Mouse (Mus musculus): ENCODE data around the gene Usp28. TPM values are rescaled to one million over a fixed set of nuclear protein-coding genes. Genes with fewer than 3 reads are reported as not detected.
"Not testable (repeated sequence)": the region's sequence is repeated elsewhere in the genome, so short reads cannot be mapped to it uniquely, and the experiment has no call there.

Gene Usp28
- polyA plus RNA-seq, 1 experiment from 2014 or later = 99.1 TPM

GRCm38 (mm10) chr9:48983801-48984200, 1.4 kb upstream of the Usp28 start:
- H3K4me2 ChIP-seq; H3K9ac ChIP-seq; H3K27me3 ChIP-seq; H3K36me3 ChIP-seq; H3K9me3 ChIP-seq (replicated peaks); ATAC-seq (replicated peaks; ENCODE audit: insufficient number of reproducible peaks, insufficient read depth, low FRiP score, low read depth); H3K4me3 ChIP-seq: not testable (repeated sequence)
- Histone ChIP-seq H3K4me1 (replicated peaks) (peaks cover 28% of the 10 kb centered on the region), H3K27ac (0 out of 2 replicates have a peak overlapping the region, but pooled peaks have one; percentile 90)
- 97% methylated on average over 6 of the region's 6 CpGs for WGBS

DNA sequence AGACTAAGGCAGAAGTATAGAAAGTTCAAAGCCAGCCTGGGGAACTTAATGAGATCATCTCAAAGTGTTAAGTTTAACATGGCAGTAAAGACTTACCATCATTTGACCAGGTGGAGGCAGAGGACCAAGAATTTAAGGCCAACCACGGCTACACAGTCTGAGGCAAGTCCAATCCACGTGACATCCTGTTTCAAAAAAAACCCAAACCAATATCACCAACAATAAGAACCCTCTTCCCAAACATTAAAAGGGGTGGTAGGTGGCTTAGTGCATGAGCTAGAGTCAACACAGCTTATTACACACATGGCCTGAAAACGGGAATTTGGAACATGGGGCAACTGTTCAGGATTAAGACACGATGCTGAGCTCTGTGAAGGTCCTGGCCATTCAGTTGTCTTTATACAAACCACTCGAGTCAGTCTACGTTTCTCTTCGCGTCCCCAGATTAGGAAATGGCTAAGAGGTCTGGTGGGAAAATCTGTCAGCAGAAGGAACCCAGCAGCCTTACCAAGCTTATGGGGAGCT, 793 bp upstream of the Usp28 start:
- Histone ChIP-seq H3K4me2 (peak overlapping the region; percentile 72), H3K4me3 (peak overlapping the region; percentile 95), H3K9ac (peak overlapping the region; percentile 65), H3K4me1 (replicated peaks) (peaks cover 29% of the 10 kb centered on the region), H3K27ac (peak overlapping the region; percentile 90), H3K27me3 (no peaks in the 10 kb centered on the region), H3K36me3 (no peaks in the 10 kb centered on the region), H3K9me3 (replicated peaks) (no peaks in the 10 kb centered on the region)
- no peak for ATAC-seq (replicated peaks; ENCODE audit: insufficient number of reproducible peaks, insufficient read depth, low FRiP score, low read depth)
- WGBS = 19% methylated on average over 8 of the region's 8 CpGs

DNA sequence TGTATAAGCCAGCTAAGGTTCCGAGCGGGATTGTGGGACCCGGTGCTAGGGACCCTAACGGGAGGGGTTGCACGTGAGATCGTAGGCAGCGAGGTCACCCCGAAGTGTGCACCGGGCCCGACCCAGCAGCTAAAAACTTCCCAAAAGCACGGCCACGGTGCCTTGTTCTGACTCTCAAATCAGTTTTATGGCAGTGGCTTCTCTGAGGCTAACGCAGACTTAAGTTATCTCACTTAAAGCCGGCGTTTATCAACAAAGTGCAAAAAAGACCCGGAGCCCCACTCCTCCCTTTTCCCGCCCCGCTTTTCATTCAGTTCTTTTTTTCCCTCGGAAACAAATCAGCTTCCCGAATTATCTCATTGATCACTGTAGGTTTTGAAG, 523 bp downstream of the Usp28 start:
- Histone ChIP-seq H3K4me3 (peak overlapping the region; percentile 95), H3K4me2 (peak overlapping the region; percentile 72), H3K4me1 (replicated peaks) (peaks cover 29% of the 10 kb centered on the region), H3K27me3 (no peaks in the 10 kb centered on the region), H3K9ac (peak overlapping the region; percentile 97), H3K9me3 (replicated peaks) (no peaks in the 10 kb centered on the region), H3K27ac (peak overlapping the region; percentile 93), H3K36me3 (no peaks in the 10 kb centered on the region)
- WGBS = under 1% methylated on average over 20 of the region's 20 CpGs
- ATAC-seq (replicated peaks; ENCODE audit: insufficient number of reproducible peaks, insufficient read depth, low FRiP score, low read depth) = no peak

GRCm38 (mm10) chr9:48986616-48987141, 1.5 kb downstream of the Usp28 start:
- H3K27me3 ChIP-seq = no peaks in the 10 kb centered on the region
- H3K4me1 ChIP-seq (replicated peaks) = peaks cover 31% of the 10 kb centered on the region
- H3K27ac ChIP-seq = peak overlapping the region; percentile 93
- peak; percentile 25; the same call in 1 of the 2 replicates for ATAC-seq (replicated peaks; ENCODE audit: insufficient number of reproducible peaks, insufficient read depth, low FRiP score, low read depth)
- H3K4me3 ChIP-seq = peak overlapping the region; percentile 95
- 15% methylated on average over 7 of the region's 7 CpGs for WGBS
- peak overlapping the region; percentile 49; the same call in 1 of the 2 replicates for H3K9ac ChIP-seq
- H3K9me3 ChIP-seq (replicated peaks) = no peaks in the 10 kb centered on the region
- no peaks in the 10 kb centered on the region for H3K36me3 ChIP-seq
- H3K4me2 ChIP-seq = peak overlapping the region; percentile 72

DNA sequence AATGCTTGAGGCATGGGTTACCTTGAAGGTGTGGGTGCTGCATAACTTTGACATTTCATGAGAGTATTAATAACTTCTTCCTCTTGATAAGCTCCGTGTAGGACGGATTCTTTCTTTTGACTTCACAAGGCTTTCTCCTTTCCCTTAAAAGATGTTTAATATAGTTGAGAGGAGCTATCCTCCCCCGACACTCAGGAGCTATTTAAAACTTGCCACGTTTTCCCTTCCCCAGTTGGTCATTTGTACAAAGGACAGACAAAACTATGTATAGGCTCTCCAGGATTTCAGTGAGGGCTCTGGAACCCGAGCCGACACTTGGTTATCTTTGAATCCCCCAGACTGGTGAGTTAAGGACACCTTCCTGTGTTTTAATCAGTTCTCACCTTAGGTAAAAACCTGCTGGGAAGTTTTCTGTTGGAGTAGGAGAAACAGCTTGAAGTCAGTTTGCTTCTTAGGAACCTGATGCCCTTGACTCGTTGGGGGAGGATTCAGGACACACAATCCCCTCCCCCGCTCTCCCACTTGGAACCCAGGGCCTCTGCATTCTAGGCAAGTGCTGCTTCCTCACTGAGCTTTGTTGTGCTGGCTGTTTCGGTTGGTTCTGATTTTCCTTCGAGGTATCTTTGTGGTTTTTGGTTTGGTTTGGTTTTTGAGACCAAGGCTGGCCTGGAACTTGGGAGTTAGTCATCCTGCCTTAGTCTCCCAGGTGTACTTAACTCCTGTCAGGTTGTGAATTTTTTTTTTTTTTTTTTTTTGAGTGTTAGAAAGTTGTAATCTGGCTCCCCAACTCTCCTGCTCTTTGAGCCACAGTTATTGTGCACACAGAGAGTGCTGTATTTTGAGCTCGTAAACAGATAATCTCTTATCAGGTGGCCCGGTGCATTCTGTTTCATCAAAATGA, 2.3 kb downstream of the Usp28 start:
- Histone ChIP-seq H3K4me3 (peak overlapping the region; percentile 95), H3K9me3 (replicated peaks) (no peaks in the 10 kb centered on the region), H3K27ac (peak overlapping the region; percentile 93), H3K4me2 (peak overlapping the region; percentile 72), H3K4me1 (replicated peaks) (peaks cover 31% of the 10 kb centered on the region), H3K27me3 (no peaks in the 10 kb centered on the region), H3K9ac (peak overlapping the region; percentile 49), H3K36me3 (no peaks in the 10 kb centered on the region)
- 17% methylated on average over 12 of the region's 12 CpGs for WGBS
- no peak for ATAC-seq (replicated peaks; ENCODE audit: insufficient number of reproducible peaks, insufficient read depth, low FRiP score, low read depth)

DNA sequence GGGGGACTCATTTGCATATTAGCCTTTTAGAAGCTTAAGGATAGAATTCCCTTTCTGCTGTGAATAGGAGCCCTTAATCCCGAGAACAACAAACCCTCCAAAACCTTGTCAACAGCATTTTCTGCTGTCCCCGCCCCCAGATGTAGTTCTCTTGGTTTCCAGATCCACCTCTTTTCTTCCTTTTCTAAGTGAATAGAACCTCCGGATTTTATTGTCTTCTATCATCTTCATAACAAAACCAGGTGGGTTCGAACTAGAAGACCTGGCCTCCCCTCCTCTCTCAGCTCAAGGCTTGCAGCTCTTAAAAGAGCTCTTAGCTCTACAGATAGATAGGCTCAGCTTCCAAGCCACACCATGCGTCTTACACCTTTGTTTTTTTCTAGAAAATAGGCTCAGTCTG, 6.5 kb downstream of the Usp28 start:
- 74% methylated on average over 5 of the region's 5 CpGs for WGBS
- Histone ChIP-seq H3K9me3 (replicated peaks) (no peaks in the 10 kb centered on the region), H3K27ac (no peak overlapping the region), H3K4me3 (no peak overlapping the region), H3K4me2 (no peak overlapping the region), H3K9ac (no peak overlapping the region), H3K4me1 (replicated peaks) (peaks cover 45% of the 10 kb centered on the region), H3K27me3 (no peaks in the 10 kb centered on the region), H3K36me3 (no peaks in the 10 kb centered on the region)
- ATAC-seq (replicated peaks; ENCODE audit: insufficient number of reproducible peaks, insufficient read depth, low FRiP score, low read depth) = no peak

DNA sequence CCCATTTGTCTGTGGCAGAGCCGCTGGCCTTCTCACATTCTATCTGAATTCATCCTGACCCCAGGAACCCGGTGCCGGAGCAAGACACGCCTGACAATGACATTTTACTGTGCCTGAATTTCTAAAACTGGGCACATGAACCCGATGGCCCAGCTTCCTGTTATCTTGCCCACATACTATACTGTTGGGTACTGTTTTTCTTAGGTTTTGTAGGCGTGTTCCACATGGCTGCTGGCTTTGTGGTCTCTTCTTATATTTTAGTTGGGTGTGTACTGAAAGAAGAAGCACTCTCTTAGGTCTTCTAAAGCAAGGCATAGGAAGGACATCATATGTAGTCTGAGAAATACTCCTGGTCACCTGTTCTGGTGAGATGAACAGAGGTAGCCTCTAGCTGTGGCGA, 9.6 kb downstream of the Usp28 start:
- no peak overlapping the region for H3K9ac ChIP-seq
- no peak overlapping the region for H3K4me2 ChIP-seq
- no peak for ATAC-seq (replicated peaks; ENCODE audit: insufficient number of reproducible peaks, insufficient read depth, low FRiP score, low read depth)
- H3K4me3 ChIP-seq = no peak overlapping the region
- H3K9me3 ChIP-seq (replicated peaks) = no peaks in the 10 kb centered on the region
- WGBS = 88% methylated on average over 7 of the region's 7 CpGs
- H3K36me3 ChIP-seq = no peaks in the 10 kb centered on the region
- no peak overlapping the region for H3K27ac ChIP-seq
- peaks cover 36% of the 10 kb centered on the region for H3K4me1 ChIP-seq (replicated peaks)
- no peaks in the 10 kb centered on the region for H3K27me3 ChIP-seq

DNA sequence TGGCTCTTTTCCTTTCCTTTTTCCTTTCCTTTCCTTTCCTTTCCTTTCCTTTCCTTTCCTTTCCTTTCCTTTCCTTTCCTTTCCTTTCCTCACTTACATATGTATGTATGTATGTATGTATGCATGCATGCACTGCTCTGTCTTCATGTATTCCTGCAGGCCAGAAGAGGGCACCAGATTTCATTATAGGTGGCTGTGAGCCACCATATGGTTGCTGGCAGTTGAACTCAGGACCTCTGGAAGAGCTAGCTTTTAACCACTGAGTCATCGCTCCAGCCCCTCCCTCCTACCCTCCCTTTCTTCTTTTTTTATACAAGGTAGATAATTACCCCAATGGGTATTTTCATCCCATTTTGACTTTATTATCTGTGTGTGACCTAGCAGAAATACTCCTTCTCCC, 10.6 kb downstream of the Usp28 start:
- Histone ChIP-seq H3K4me3 (no peak overlapping the region), H3K4me1 (replicated peaks) (peaks cover 34% of the 10 kb centered on the region), H3K36me3 (peaks cover 6% of the 10 kb centered on the region; the same call in 1 of the 2 replicates), H3K27me3 (no peaks in the 10 kb centered on the region), H3K9me3 (replicated peaks) (no peaks in the 10 kb centered on the region), H3K9ac (no peak overlapping the region), H3K27ac (no peak overlapping the region), H3K4me2 (no peak overlapping the region)
- 87% methylated on average over 1 of the region's 1 CpGs for whole genome bisulfite sequencing
- ATAC-seq (replicated peaks; ENCODE audit: insufficient number of reproducible peaks, insufficient read depth, low FRiP score, low read depth) = no peak

DNA sequence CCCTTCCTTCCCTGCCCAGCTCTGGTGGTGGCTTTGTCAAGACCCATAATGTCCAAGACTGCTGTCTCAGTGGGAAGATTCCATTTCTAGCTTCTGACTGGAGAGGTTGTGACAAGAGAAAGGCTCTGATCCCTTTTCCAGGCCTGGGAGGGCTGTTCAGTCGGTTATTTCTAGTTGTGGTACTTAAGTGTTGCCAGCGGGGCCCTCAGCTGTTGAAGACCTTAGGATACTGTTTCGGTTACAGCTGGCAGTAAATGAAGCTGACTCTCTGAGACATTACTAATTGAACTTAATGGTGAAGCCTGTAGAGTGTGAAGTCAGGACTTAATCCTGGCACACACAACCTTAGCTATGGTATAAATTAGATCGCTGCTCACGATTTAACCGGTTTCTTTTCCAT, 14.1 kb downstream of the Usp28 start:
- Histone ChIP-seq H3K27ac (peak overlapping the region; percentile 61), H3K27me3 (no peaks in the 10 kb centered on the region), H3K4me3 (no peak overlapping the region), H3K9ac (no peak overlapping the region), H3K36me3 (peaks cover 37% of the 10 kb centered on the region), H3K9me3 (replicated peaks) (no peaks in the 10 kb centered on the region), H3K4me2 (no peak overlapping the region), H3K4me1 (replicated peaks) (peaks cover 13% of the 10 kb centered on the region)
- WGBS = 68% methylated on average over 6 of the region's 6 CpGs
- no peak for ATAC-seq (replicated peaks; ENCODE audit: insufficient number of reproducible peaks, insufficient read depth, low FRiP score, low read depth)

- H3K4me2 ChIP-seq = no peak overlapping the region
- no peaks in the 10 kb centered on the region for H3K4me1 ChIP-seq (replicated peaks)
- no peaks in the 10 kb centered on the region for H3K27me3 ChIP-seq
- H3K36me3 ChIP-seq = peaks cover 85% of the 10 kb centered on the region
- WGBS = 85% methylated on average over 7 of the region's 7 CpGs
- ATAC-seq (replicated peaks; ENCODE audit: insufficient number of reproducible peaks, insufficient read depth, low FRiP score, low read depth) = no peak
- no peak overlapping the region for H3K27ac ChIP-seq
- no peak overlapping the region for H3K4me3 ChIP-seq
- no peaks in the 10 kb centered on the region for H3K9me3 ChIP-seq (replicated peaks)
- H3K9ac ChIP-seq = no peak overlapping the region
These were observed 30.6 kb downstream of the Usp28 start for GRCm38 (mm10) chr9:49015824-49016223.

DNA sequence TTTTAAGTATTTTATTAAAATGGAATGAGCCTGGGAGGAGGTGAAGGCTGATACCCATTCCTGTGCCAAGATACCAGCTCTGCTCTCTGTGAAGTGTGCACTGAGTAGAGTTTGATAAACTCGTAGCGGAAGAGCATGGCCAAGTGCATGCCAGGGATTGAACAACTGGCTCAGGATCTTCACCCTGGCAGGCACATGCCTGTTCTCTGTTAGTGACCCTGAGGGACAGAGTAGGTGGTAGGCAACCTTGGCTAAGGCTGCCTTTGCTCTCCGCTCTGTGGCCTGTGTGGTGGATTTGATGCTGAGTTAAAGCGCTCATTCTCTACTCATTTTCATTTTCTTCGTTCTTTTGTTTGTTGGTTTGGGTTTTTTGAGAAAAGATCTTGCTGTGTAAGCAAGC, 36.1 kb downstream of the Usp28 start:
- H3K9me3 ChIP-seq (replicated peaks) = no peaks in the 10 kb centered on the region
- H3K27ac ChIP-seq = peak overlapping the region; percentile 31; the same call in 1 of the 2 replicates
- WGBS = 70% methylated on average over 5 of the region's 5 CpGs
- no peak for ATAC-seq (replicated peaks; ENCODE audit: insufficient number of reproducible peaks, insufficient read depth, low FRiP score, low read depth)
- H3K27me3 ChIP-seq = no peaks in the 10 kb centered on the region
- H3K4me1 ChIP-seq (replicated peaks) = peaks cover 6% of the 10 kb centered on the region
- no peak overlapping the region for H3K4me2 ChIP-seq
- peaks cover 64% of the 10 kb centered on the region for H3K36me3 ChIP-seq
- H3K9ac ChIP-seq = no peak overlapping the region
- H3K4me3 ChIP-seq = no peak overlapping the region
